Mouse (Mus musculus) lung, embryonic 15.5 days (tissue): ENCODE results near the gene Ushbp1. TPM values are rescaled to one million over a fixed set of nuclear protein-coding genes. Genes with fewer than 3 reads are reported as not detected.
A peak's percentile ranks its signal among the peaks of the same experiment; 100 is the strongest.
"Not testable (repeated sequence)": the region's sequence is repeated elsewhere in the genome, so short reads cannot be mapped to it uniquely, and the experiment has no call there.

Experiments
- ATAC-seq: fragments of 200-750 bp; cut with Nextera tagmentation; 2 replicates; pipeline ENCODE4 v1.8.0; 2017; ENCODE audit warnings: moderate number of reproducible peaks, borderline replicate concordance; ENCODE audit not compliant: low FRiP score, low TSS enrichment; ENCODE audit errors: extremely low read depth
- H3K27ac ChIP-seq: fragments of 300-500 bp; sonication (generic); 2 replicates; pipeline ENCODE4 v1.5.1; 2015; ENCODE audit warnings: moderate library complexity, mild to moderate bottlenecking, inconsistent platforms
- H3K27me3 ChIP-seq: fragments of 300-500 bp; sonication (generic); 2 replicates; pipeline ENCODE4 v1.6.1; 2015; ENCODE audit warnings: inconsistent platforms
- H3K36me3 ChIP-seq: fragments of 300-500 bp; sonication (generic); 2 replicates; pipeline ENCODE4 v1.6.1; 2015; ENCODE audit warnings: inconsistent platforms
- H3K4me1 ChIP-seq: fragments of 300-500 bp; sonication (generic); 2 replicates; pipeline ENCODE4 v1.6.1; 2015; ENCODE audit warnings: inconsistent platforms
- H3K4me2 ChIP-seq: fragments of 300-500 bp; sonication (generic); 2 replicates; pipeline ENCODE4 v1.6.1; 2015; ENCODE audit warnings: inconsistent platforms, mild to moderate bottlenecking, moderate library complexity
- H3K4me3 ChIP-seq: fragments of 300-500 bp; sonication (generic); 2 replicates; pipeline ENCODE4 v1.5.1; 2015; ENCODE audit warnings: mild to moderate bottlenecking, inconsistent platforms
- H3K9ac ChIP-seq: fragments of 300-500 bp; sonication (generic); 2 replicates; pipeline ENCODE4 v1.6.1; 2015; ENCODE audit warnings: inconsistent platforms
- H3K9me3 ChIP-seq: fragments of 300-500 bp; sonication (generic); 2 replicates; pipeline ENCODE4 v1.6.1; 2016; ENCODE audit warnings: inconsistent platforms
- WGBS: fragments of 180-500 bp; shearing (Covaris S2); methylation state at CpG from one replicate; pipeline ENCODE4 v1.1.7; 2015; 5-methylcytosine and 5-hydroxymethylcytosine counted together
- polyA plus RNA-seq: library from polyadenylated mRNA; unstranded; fragments of >200 nt; fragmentation: Nextera tagmentation; extraction: Ambion mirVana; gene quantifications from 2 replicates; pipeline ENCODE4 v1.2.1, GENCODE M21; 2015

Ushbp1 gene
- polyA plus RNA-seq = 28.2 and 30.7 TPM in 2 replicates

GRCm38 (mm10) chr8:71395629-71396028, at the start of gene Ushbp1:
Ushbp1 (minus strand) TSS chr8:71395802.
- 75% methylated on average over 9 of the region's 9 CpGs for WGBS
- peaks cover 14% of the 10 kb centered on the region for H3K36me3 ChIP-seq
- H3K9me3 ChIP-seq = no peaks in the 10 kb centered on the region
- no peaks in the 10 kb centered on the region for H3K27me3 ChIP-seq
- no peak for ATAC-seq
- peak within 1 kb of the TSS; percentile 80 for H3K27ac ChIP-seq
- peaks cover 14% of the 10 kb centered on the region for H3K4me1 ChIP-seq
- H3K9ac ChIP-seq = peak within 1 kb of the TSS; percentile 66; the same call in 1 of the 2 replicates
- H3K4me2 ChIP-seq = peak within 1 kb of the TSS; percentile 80
- peak within 1 kb of the TSS; percentile 63 for H3K4me3 ChIP-seq

- H3K4me2 ChIP-seq = no peak overlapping the region
- no peak overlapping the region for H3K27ac ChIP-seq
- H3K4me3 ChIP-seq = no peak overlapping the region
- H3K9me3 ChIP-seq = no peaks in the 10 kb centered on the region
- H3K27me3 ChIP-seq = peaks cover 19% of the 10 kb centered on the region; the same call in 1 of the 2 replicates
- no peaks in the 10 kb centered on the region for H3K4me1 ChIP-seq
- no peak overlapping the region for H3K9ac ChIP-seq
- ATAC-seq = no peak
- 71% methylated on average over 7 of the region's 7 CpGs for WGBS
- H3K36me3 ChIP-seq = no peaks in the 10 kb centered on the region
Observed at GRCm38 (mm10) chr8:71445096-71445495, 49.5 kb upstream of the Ushbp1 start.

- Histone ChIP-seq H3K27ac (no peak overlapping the region), H3K4me1 (no peaks in the 10 kb centered on the region), H3K4me2 (no peak overlapping the region), H3K9me3 (no peaks in the 10 kb centered on the region), H3K9ac (no peak overlapping the region), H3K27me3 (peaks cover 19% of the 10 kb centered on the region; the same call in 1 of the 2 replicates), H3K4me3 (no peak overlapping the region), H3K36me3 (no peaks in the 10 kb centered on the region)
- ATAC-seq = no peak
- WGBS = under 1% methylated on average over 7 of the region's 7 CpGs
Observed at GRCm38 (mm10) chr8:71441404-71441803, 45.8 kb upstream of the Ushbp1 start.

GRCm38 (mm10) chr8:71437041-71437440, 41.4 kb upstream of the Ushbp1 start:
- Histone ChIP-seq H3K36me3 (no peaks in the 10 kb centered on the region), H3K9ac (no peak overlapping the region), H3K4me3 (no peak overlapping the region), H3K27me3 (peaks cover 3% of the 10 kb centered on the region; the same call in 1 of the 2 replicates), H3K4me1 (no peaks in the 10 kb centered on the region), H3K27ac (no peak overlapping the region), H3K9me3 (peaks cover 3% of the 10 kb centered on the region; the same call in 1 of the 2 replicates), H3K4me2 (no peak overlapping the region)
- 35% methylated on average over 3 of the region's 3 CpGs for WGBS
- no peak for ATAC-seq

- H3K27ac ChIP-seq, ATAC-seq, H3K9me3 ChIP-seq, H3K4me1 ChIP-seq, H3K4me3 ChIP-seq, H3K36me3 ChIP-seq, H3K27me3 ChIP-seq, H3K4me2 ChIP-seq, H3K9ac ChIP-seq: not testable (repeated sequence)
- WGBS = 69% methylated on average over 1 of the region's 1 CpGs
Observed at GRCm38 (mm10) chr8:71432935-71433334, 37.3 kb upstream of the Ushbp1 start.

GRCm38 (mm10) chr8:71422121-71422520, 26.5 kb upstream of the Ushbp1 start:
- no peak overlapping the region for H3K4me2 ChIP-seq
- no peak overlapping the region for H3K9ac ChIP-seq
- no peak overlapping the region for H3K27ac ChIP-seq
- no peak overlapping the region for H3K4me3 ChIP-seq
- no peaks in the 10 kb centered on the region for H3K36me3 ChIP-seq
- no peaks in the 10 kb centered on the region for H3K27me3 ChIP-seq
- H3K4me1 ChIP-seq = no peaks in the 10 kb centered on the region
- H3K9me3 ChIP-seq = no peaks in the 10 kb centered on the region
- no peak for ATAC-seq

- Histone ChIP-seq H3K4me2 (no peak overlapping the region), H3K4me1 (peaks cover 12% of the 10 kb centered on the region), H3K9ac (no peak overlapping the region), H3K9me3 (no peaks in the 10 kb centered on the region), H3K27me3 (no peaks in the 10 kb centered on the region), H3K27ac (no peak overlapping the region), H3K36me3 (peaks cover 26% of the 10 kb centered on the region), H3K4me3 (no peak overlapping the region)
- 43% methylated on average over 11 of the region's 11 CpGs for WGBS
- no peak for ATAC-seq
Observed at GRCm38 (mm10) chr8:71411535-71412273, 16.1 kb upstream of the Ushbp1 start.

- Histone ChIP-seq H3K4me3 (no peak overlapping the region), H3K4me1 (peaks cover 28% of the 10 kb centered on the region), H3K9ac (no peak overlapping the region), H3K9me3 (no peaks in the 10 kb centered on the region), H3K4me2 (no peak overlapping the region), H3K36me3 (peaks cover 26% of the 10 kb centered on the region), H3K27me3 (no peaks in the 10 kb centered on the region), H3K27ac (no peak overlapping the region)
- WGBS = 94% methylated on average over 4 of the region's 4 CpGs
- no peak for ATAC-seq
Observed at GRCm38 (mm10) chr8:71408231-71408630, 12.6 kb upstream of the Ushbp1 start.

- H3K4me2 ChIP-seq = peak overlapping the region; percentile 97
- H3K9ac ChIP-seq = no peak overlapping the region
- no peak overlapping the region for H3K27ac ChIP-seq
Observed at GRCm38 (mm10) chr8:71407441-71407840, 11.8 kb upstream of the Ushbp1 start.

GRCm38 (mm10) chr8:71406099-71407015, 10.8 kb upstream of the Ushbp1 start:
- peaks cover 26% of the 10 kb centered on the region for H3K36me3 ChIP-seq
- H3K4me2 ChIP-seq = peak overlapping the region; percentile 97
- peaks cover 28% of the 10 kb centered on the region for H3K4me1 ChIP-seq
- H3K27me3 ChIP-seq = no peaks in the 10 kb centered on the region
- peak overlapping the region; percentile 80 for H3K9ac ChIP-seq
- H3K27ac ChIP-seq = peak overlapping the region; percentile 76
- no peaks in the 10 kb centered on the region for H3K9me3 ChIP-seq
- ATAC-seq = peak; percentile 87
- H3K4me3 ChIP-seq = peak overlapping the region; percentile 88
- under 1% methylated on average over 55 of the region's 55 CpGs for WGBS

More at GRCm38 (mm10) chr8:71407441-71407840, 11.8 kb upstream of the Ushbp1 start:
- no peak for ATAC-seq
- peaks cover 26% of the 10 kb centered on the region for H3K36me3 ChIP-seq
- H3K27me3 ChIP-seq = no peaks in the 10 kb centered on the region
- 92% methylated on average over 14 of the region's 14 CpGs for WGBS
- no peak overlapping the region for H3K4me3 ChIP-seq
- no peaks in the 10 kb centered on the region for H3K9me3 ChIP-seq
- H3K4me1 ChIP-seq = peaks cover 28% of the 10 kb centered on the region

GRCm38 (mm10) chr8:71405401-71406098, 9.9 kb upstream of the Ushbp1 start, which contains the start of gene Ankle1:
Ankle1 (plus strand) TSS chr8:71406010.
- H3K4me1 ChIP-seq = peaks cover 28% of the 10 kb centered on the region
- peak within 1 kb of the TSS; percentile 88 for H3K4me3 ChIP-seq
- no peaks in the 10 kb centered on the region for H3K9me3 ChIP-seq
- H3K27me3 ChIP-seq = no peaks in the 10 kb centered on the region
- H3K36me3 ChIP-seq = peaks cover 30% of the 10 kb centered on the region
- peak within 1 kb of the TSS; percentile 97 for H3K4me2 ChIP-seq
- peak; percentile 92 for ATAC-seq
- peak within 1 kb of the TSS; percentile 80 for H3K9ac ChIP-seq
- WGBS = 15% methylated on average over 33 of the region's 33 CpGs
- peak within 1 kb of the TSS; percentile 76 for H3K27ac ChIP-seq
